Mouse (Mus musculus): ENCODE results near the gene Elovl5.

DNA sequence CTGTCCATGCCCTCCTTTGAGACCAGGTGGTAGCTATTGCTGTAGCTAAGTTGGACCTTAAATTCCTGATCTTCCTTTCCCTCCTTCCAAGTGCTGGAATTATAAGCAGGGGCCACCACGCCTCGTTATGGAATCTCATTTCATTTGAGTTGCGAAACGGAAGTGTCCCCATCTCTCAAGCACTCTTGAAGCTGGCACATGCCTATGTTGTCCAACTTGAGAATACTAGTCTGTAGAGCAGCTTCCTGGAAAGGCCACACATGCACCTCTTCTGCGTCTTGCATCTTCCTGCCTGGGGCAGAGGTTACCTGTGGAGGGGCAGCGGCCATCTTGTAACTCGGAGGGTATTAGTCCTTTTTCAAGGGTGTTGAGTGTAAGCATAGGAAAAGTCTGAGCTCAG is 92.2 kb downstream of the Elovl5 start:
- TF ChIP-seq POLR2A (IDR thresholded peaks at IDR 0.05; ENCODE audit: insufficient read length, low read depth) (no peak), USF1 (IDR thresholded peaks at IDR 0.05; ENCODE audit: low read depth) (no peak), TCF12 (IDR thresholded peaks at IDR 0.05; ENCODE audit: insufficient read depth, poor library complexity, severe bottlenecking) (no peak), CEBPB (IDR thresholded peaks at IDR 0.05; ENCODE audit: insufficient read depth, poor library complexity, severe bottlenecking) (no peak)

Measured in myocyte (in vitro differentiated cells).